Mouse (Mus musculus) midbrain, embryonic 11.5 days (tissue): ENCODE results near the gene Mep1a. TPM values are rescaled to one million over a fixed set of nuclear protein-coding genes. Genes with fewer than 3 reads are reported as not detected.
"Not testable (repeated sequence)": the region's sequence is repeated elsewhere in the genome, so short reads cannot be mapped to it uniquely, and the experiment has no call there.

Experiments
- ATAC-seq: fragments of 200-750 bp; cut with Nextera tagmentation; 2 replicates; pipeline ENCODE4 v1.8.0; 2017; ENCODE audit warnings: moderate TSS enrichment, moderate library complexity; ENCODE audit not compliant: low FRiP score
- DNase-seq: peaks from one replicate; pipeline ENCODE4 v3.0.0; 2015; ENCODE audit warnings: low spot score; ENCODE audit errors: missing footprints
- H3K27ac ChIP-seq: fragments of 300-500 bp; sonication (generic); 2 replicates; pipeline ENCODE4 v1.5.1; 2014; ENCODE audit warnings: low read depth, low read length
- H3K27me3 ChIP-seq: fragments of 300-500 bp; sonication (generic); 2 replicates; pipeline ENCODE4 v1.6.1; 2014; ENCODE audit warnings: mild to moderate bottlenecking, low read length, moderate library complexity, mixed read lengths; ENCODE audit not compliant: control insufficient read depth, insufficient read depth
- H3K36me3 ChIP-seq: fragments of 300-500 bp; sonication (generic); 2 replicates; pipeline ENCODE4 v1.6.1; 2014; ENCODE audit warnings: mild to moderate bottlenecking, low read length, moderate library complexity, mixed read lengths; ENCODE audit not compliant: control insufficient read depth, insufficient read depth
- H3K4me1 ChIP-seq: fragments of 300-500 bp; sonication (generic); 2 replicates; pipeline ENCODE4 v1.6.1; 2014; ENCODE audit warnings: low read length; ENCODE audit not compliant: control insufficient read depth, insufficient read depth
- H3K4me2 ChIP-seq: fragments of 300-500 bp; sonication (generic); 2 replicates; pipeline ENCODE4 v1.6.1; 2014; ENCODE audit warnings: mild to moderate bottlenecking, moderate library complexity
- H3K4me3 ChIP-seq: fragments of 300-500 bp; sonication (generic); 2 replicates; pipeline ENCODE4 v1.5.1; 2014; ENCODE audit warnings: low read depth, low read length
- H3K9ac ChIP-seq: fragments of 300-500 bp; sonication (generic); 2 replicates; pipeline ENCODE4 v1.6.1; 2014; ENCODE audit warnings: low read length
- H3K9me3 ChIP-seq: fragments of 300-500 bp; sonication (generic); 2 replicates; pipeline ENCODE4 v1.6.1; 2016; ENCODE audit warnings: low read length; ENCODE audit not compliant: control insufficient read depth
- WGBS: fragments of 180-500 bp; shearing (Covaris S2); extraction: QIAGEN DNeasy Blood & Tissue Kit; methylation state at CpG from one replicate; pipeline ENCODE4 v1.1.7; 2014; 5-methylcytosine and 5-hydroxymethylcytosine counted together
- polyA plus RNA-seq: library from polyadenylated mRNA; unstranded; fragments of >200 nt; fragmentation: Nextera tagmentation; extraction: Ambion mirVana; gene quantifications from 2 replicates; pipeline ENCODE4 v1.2.1, GENCODE M21; 2014

The Mep1a gene
- polyA plus RNA-seq, 1 experiment from 2014 or later = not detected

DNA sequence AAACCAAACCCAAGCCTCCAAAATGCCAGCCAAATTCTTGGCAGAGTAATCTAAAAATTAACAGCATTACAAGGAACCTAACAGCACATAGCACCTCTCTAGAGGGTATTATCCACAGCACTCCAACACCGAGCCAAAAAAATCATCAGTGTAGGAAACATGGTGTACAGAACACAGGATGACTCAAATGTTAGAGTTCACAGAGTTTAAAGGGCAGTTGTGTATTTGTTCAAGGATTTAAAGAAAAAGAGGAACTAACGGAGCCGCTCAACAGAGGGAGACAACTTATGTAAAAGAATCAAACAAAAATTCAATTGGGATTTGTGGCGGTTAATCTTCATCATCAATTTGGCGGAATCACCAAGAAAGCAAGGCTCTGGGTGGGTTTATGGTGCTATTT, 7.1 kb downstream of the Mep1a start:
- 79% methylated on average over 5 of the region's 5 CpGs for WGBS
- Histone ChIP-seq H3K9ac (no peak overlapping the region), H3K9me3 (no peaks in the 10 kb centered on the region), H3K4me1 (no peaks in the 10 kb centered on the region), H3K36me3 (no peaks in the 10 kb centered on the region), H3K4me3 (no peak overlapping the region), H3K27ac (no peak overlapping the region), H3K4me2 (no peak overlapping the region), H3K27me3 (no peaks in the 10 kb centered on the region)
- DNase-seq (peak; percentile 71), ATAC-seq (no peak)

- not testable (repeated sequence) for H3K27me3 ChIP-seq, H3K4me1 ChIP-seq, H3K36me3 ChIP-seq, H3K9ac ChIP-seq, H3K9me3 ChIP-seq, H3K4me2 ChIP-seq, H3K27ac ChIP-seq, H3K4me3 ChIP-seq, ATAC-seq, DNase-seq
- 92% methylated on average over 5 of the region's 10 CpGs for WGBS
These were observed 12.2 kb downstream of the Mep1a start for GRCm38 (mm10) chr17:43490371-43490770.

- H3K36me3 ChIP-seq = no peaks in the 10 kb centered on the region
- no peak for ATAC-seq
- no peak overlapping the region for H3K4me3 ChIP-seq
- H3K27ac ChIP-seq = no peak overlapping the region
- no peaks in the 10 kb centered on the region for H3K9me3 ChIP-seq
- H3K9ac ChIP-seq = no peak overlapping the region
- 92% methylated on average over 2 of the region's 2 CpGs for WGBS
- H3K4me1 ChIP-seq = no peaks in the 10 kb centered on the region
- no peaks in the 10 kb centered on the region for H3K27me3 ChIP-seq
- no peak overlapping the region for H3K4me2 ChIP-seq
- peak; percentile 47 for DNase-seq
These were observed 14.0 kb downstream of the Mep1a start for GRCm38 (mm10) chr17:43488439-43489151.

DNA sequence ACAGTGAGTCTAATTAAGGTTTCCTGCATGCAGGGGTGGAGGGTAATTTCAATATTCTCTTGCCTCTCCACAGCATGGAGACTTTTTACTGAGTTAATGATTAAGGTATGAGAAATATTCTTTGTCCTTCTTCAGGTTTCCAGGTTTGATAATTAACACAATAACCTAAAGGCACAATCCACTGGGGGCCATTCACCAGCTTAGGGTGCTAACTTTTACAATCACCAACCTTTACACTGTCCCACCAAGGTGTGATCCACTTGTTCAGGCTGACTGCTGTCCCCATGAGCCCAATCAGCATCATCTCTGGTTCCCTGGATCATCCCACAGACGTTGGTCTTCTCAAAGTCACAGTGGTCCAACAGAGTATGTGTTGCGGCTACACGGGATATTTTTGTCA, 16.6 kb downstream of the Mep1a start:
- Histone ChIP-seq H3K9me3 (no peaks in the 10 kb centered on the region), H3K9ac (no peak overlapping the region), H3K36me3 (no peaks in the 10 kb centered on the region), H3K27ac (no peak overlapping the region), H3K4me3 (no peak overlapping the region), H3K4me2 (no peak overlapping the region), H3K4me1 (no peaks in the 10 kb centered on the region), H3K27me3 (no peaks in the 10 kb centered on the region)
- no peak for ATAC-seq
- no peak for DNase-seq
- WGBS = 89% methylated on average over 3 of the region's 3 CpGs

GRCm38 (mm10) chr17:43477621-43478020, 25.0 kb downstream of the Mep1a start:
- no peak overlapping the region for H3K9ac ChIP-seq
- no peak overlapping the region for H3K4me2 ChIP-seq
- no peaks in the 10 kb centered on the region for H3K27me3 ChIP-seq
- H3K4me3 ChIP-seq = no peak overlapping the region
- H3K9me3 ChIP-seq = no peaks in the 10 kb centered on the region
- H3K36me3 ChIP-seq = no peaks in the 10 kb centered on the region
- ATAC-seq (no peak), DNase-seq (no peak)
- no peaks in the 10 kb centered on the region for H3K4me1 ChIP-seq
- H3K27ac ChIP-seq = no peak overlapping the region

DNA sequence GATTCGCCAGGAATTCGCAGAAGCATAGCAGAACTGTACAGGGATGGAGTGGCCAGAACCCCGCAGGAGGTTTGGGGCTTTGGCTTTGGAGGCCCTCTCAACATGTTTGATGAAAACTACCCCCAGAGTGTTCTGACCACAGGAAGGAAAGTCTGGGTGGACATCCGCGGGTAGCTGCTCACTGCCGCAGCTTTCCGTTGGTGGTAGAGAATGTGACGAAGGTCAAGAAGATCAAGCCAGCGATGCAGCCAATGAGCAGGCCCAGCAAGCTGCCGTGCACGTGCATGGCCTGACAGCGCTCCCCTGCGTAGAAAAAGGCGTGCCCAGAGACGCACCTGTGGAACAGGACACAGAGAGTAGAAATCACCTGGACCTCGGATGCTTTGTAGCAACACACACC, 27.8 kb downstream of the Mep1a start:
- Histone ChIP-seq H3K27ac (no peak overlapping the region), H3K9me3 (no peaks in the 10 kb centered on the region), H3K36me3 (no peaks in the 10 kb centered on the region), H3K27me3 (no peaks in the 10 kb centered on the region), H3K4me2 (no peak overlapping the region), H3K9ac (no peak overlapping the region), H3K4me3 (no peak overlapping the region), H3K4me1 (no peaks in the 10 kb centered on the region)
- 93% methylated on average over 16 of the region's 16 CpGs for WGBS
- no peak for DNase-seq
- no peak for ATAC-seq

DNA sequence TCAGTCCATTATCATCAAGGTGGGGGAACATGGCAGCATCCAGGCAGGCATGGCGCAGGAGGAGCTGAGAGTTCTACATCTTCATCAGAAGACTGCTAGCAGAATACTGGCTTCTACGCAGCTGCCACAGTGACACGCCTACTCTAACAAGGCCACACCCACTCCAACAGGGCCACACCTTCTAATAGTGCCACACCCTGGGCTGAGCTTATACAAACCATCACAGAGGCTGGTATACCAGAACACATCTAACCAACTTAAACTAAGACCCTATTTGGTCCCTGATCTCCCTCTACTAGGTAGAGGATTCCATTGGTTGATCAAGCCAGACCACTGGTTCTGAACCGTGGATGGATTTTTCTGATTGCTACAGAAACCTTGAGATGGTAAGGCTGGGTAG, 30.1 kb downstream of the Mep1a start:
- Histone ChIP-seq H3K27me3 (no peaks in the 10 kb centered on the region), H3K9ac (no peak overlapping the region), H3K36me3 (no peaks in the 10 kb centered on the region), H3K9me3 (no peaks in the 10 kb centered on the region), H3K4me3 (no peak overlapping the region), H3K4me1 (no peaks in the 10 kb centered on the region), H3K4me2 (no peak overlapping the region), H3K27ac (no peak overlapping the region)
- 86% methylated on average over 4 of the region's 4 CpGs for WGBS
- ATAC-seq (no peak), DNase-seq (no peak)

DNA sequence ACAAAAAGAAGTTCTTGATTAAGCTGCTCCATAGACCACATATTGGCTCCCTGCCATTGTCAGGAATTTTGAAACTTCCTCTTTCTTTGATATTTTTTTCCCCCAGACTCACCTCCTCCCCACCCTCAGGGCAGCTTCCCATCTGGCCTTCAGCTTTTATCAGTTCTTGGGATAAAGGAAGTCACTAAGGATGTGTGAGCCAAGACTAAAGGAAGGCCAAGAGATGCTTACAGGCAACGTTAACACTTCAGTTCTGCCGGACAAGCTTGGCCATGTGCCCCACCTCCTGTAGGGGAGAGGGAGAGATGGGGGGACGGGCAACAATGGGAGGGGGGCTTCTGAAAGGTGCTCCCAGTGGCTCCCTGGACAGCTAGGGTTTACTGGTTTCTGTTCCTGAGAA, 32.6 kb downstream of the Mep1a start:
- H3K36me3 ChIP-seq = no peaks in the 10 kb centered on the region
- no peaks in the 10 kb centered on the region for H3K4me1 ChIP-seq
- no peak overlapping the region for H3K9ac ChIP-seq
- H3K4me2 ChIP-seq = no peak overlapping the region
- no peak for DNase-seq
- WGBS = 48% methylated on average over 3 of the region's 3 CpGs
- H3K9me3 ChIP-seq = no peaks in the 10 kb centered on the region
- no peak for ATAC-seq
- no peaks in the 10 kb centered on the region for H3K27me3 ChIP-seq
- H3K27ac ChIP-seq = no peak overlapping the region
- H3K4me3 ChIP-seq = no peak overlapping the region

GRCm38 (mm10) chr17:43460245-43461181, 42.1 kb downstream of the Mep1a start:
- 39% methylated on average over 19 of the region's 19 CpGs for WGBS
- Histone ChIP-seq H3K4me3 (no peak overlapping the region), H3K9me3 (no peaks in the 10 kb centered on the region), H3K36me3 (no peaks in the 10 kb centered on the region), H3K4me1 (no peaks in the 10 kb centered on the region), H3K4me2 (no peak overlapping the region), H3K27ac (no peak overlapping the region), H3K27me3 (no peaks in the 10 kb centered on the region), H3K9ac (no peak overlapping the region)
- peak; percentile 98 for DNase-seq
- ATAC-seq = peak; percentile 97
